Mouse (Mus musculus) E14TG2a.4 (cell line): ENCODE measurements around the gene Gps1.

ENCODE experiments used
- CTCF ChIP-seq: conservative IDR thresholded peaks from 2 replicates; pipeline ENCODE4 v1.5.1; 2014; ENCODE audit warnings: low read length
- POU5F1 ChIP-seq: IDR thresholded peaks from 2 replicates; pipeline ENCODE4 v1.6.1; 2014; ENCODE audit warnings: low read length, borderline replicate concordance

DNA sequence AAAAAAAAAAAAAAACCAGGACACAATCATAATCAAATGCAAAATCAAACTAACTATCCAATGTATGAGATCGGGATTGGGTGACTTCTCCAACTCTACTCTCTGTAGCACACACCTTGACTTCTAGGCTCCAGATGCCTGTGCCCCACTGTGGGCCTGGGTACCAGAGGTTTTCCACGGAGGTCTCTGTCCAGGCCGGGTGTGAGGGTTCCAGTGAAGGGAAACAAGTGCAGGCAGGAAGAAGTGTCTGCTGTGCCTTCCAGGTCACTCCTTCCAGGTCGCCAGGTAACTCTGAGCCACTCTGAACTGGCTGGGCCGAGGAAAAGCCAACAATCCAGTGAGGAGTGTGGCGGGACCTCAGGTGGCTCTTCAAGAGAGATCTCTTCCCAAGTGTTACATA is 47.6 kb upstream of the Gps1 start:
- no peak for TF ChIP-seq CTCF
- TF ChIP-seq POU5F1 = no peak
